Mouse (Mus musculus) MEL (cell line): ENCODE measurements around the gene Olfr1437.

Source experiments
- BHLHE40 ChIP-seq: IDR thresholded peaks from 2 replicates; pipeline ENCODE4 v1.6.1; 2012; ENCODE audit warnings: low read depth, mild to moderate bottlenecking, inconsistent platforms, low read length, improper control_type of control experiment, borderline replicate concordance
- CTCF ChIP-seq, 3 experiments: IDR thresholded peaks in 2 of 3; conservative IDR thresholded peaks in 1 of 3; 2 replicates each; pipeline ENCODE4 v1.5.1; 2011 to 2012; ENCODE audit warnings: low read length in 3 of 3, low read depth in 2 of 3, mild to moderate bottlenecking in 2 of 3, improper control_type of control experiment in 1 of 3, inconsistent platforms in 1 of 3, mixed read lengths in 1 of 3, moderate library complexity in 1 of 3; ENCODE audit not compliant: control insufficient read depth in 1 of 3, insufficient read depth in 1 of 3, poor library complexity in 1 of 3, severe bottlenecking in 1 of 3
- EP300 ChIP-seq, 2 experiments: IDR thresholded peaks; 2 replicates each; pipeline ENCODE4 v1.6.1; 2011; ENCODE audit warnings: improper control_type of control experiment in 2 of 2, low read length in 2 of 2, low read depth in 1 of 2, mild to moderate bottlenecking in 1 of 2
- MAFK ChIP-seq: IDR thresholded peaks from 2 replicates; pipeline ENCODE4 v1.6.1; 2011; ENCODE audit warnings: low read depth, mild to moderate bottlenecking, low read length, improper control_type of control experiment, borderline replicate concordance
- MAX ChIP-seq: IDR thresholded peaks from 2 replicates; pipeline ENCODE4 v1.6.1; 2011; ENCODE audit warnings: low read length, improper control_type of control experiment
- MAZ ChIP-seq: IDR thresholded peaks from 2 replicates; pipeline ENCODE4 v1.6.1; 2012; ENCODE audit warnings: low read depth, mild to moderate bottlenecking, inconsistent platforms, low read length, improper control_type of control experiment
- MXI1 ChIP-seq: IDR thresholded peaks from 2 replicates; pipeline ENCODE4 v1.6.1; 2011; ENCODE audit warnings: mild to moderate bottlenecking, low read depth, low read length, improper control_type of control experiment
- MYC ChIP-seq: IDR thresholded peaks from 2 replicates; pipeline ENCODE4 v1.6.1; 2011; ENCODE audit warnings: low read depth, mild to moderate bottlenecking, low read length, improper control_type of control experiment, moderate library complexity
- TAL1 ChIP-seq: IDR thresholded peaks from 2 replicates; pipeline ENCODE4 v1.6.1; 2012; ENCODE audit warnings: mild to moderate bottlenecking, inconsistent platforms, low read length, moderate library complexity, mixed read lengths
- UBTF ChIP-seq: IDR thresholded peaks from 2 replicates; pipeline ENCODE4 v1.6.1; 2012; ENCODE audit warnings: low read depth, mild to moderate bottlenecking, inconsistent platforms, low read length, improper control_type of control experiment, moderate library complexity, borderline replicate concordance; ENCODE audit not compliant: insufficient read depth
- USF1 ChIP-seq: IDR thresholded peaks from 2 replicates; pipeline ENCODE4 v1.6.1; 2014; ENCODE audit warnings: low read depth, mild to moderate bottlenecking, inconsistent platforms, low read length, improper control_type of control experiment, moderate library complexity

- no peak for TF ChIP-seq CTCF (IDR thresholded peaks at IDR 0.05 in 2 of 3, conservative IDR thresholded peaks at IDR 0.05 in 1 of 3; ENCODE audit: control insufficient read depth in 1 of 3, insufficient read depth in 1 of 3, low read depth in 2 of 3, low read length in 3 of 3, poor library complexity in 1 of 3, severe bottlenecking in 1 of 3)
- TF ChIP-seq TAL1 = no peak
- TF ChIP-seq MAFK = no peak
- no peak for TF ChIP-seq UBTF
- no peak for TF ChIP-seq BHLHE40
- no peak for TF ChIP-seq EP300 (IDR thresholded peaks at IDR 0.05; ENCODE audit: low read depth in 1 of 2, low read length in 2 of 2)
- TF ChIP-seq MAZ = no peak
- TF ChIP-seq MYC = no peak
- TF ChIP-seq MXI1 = no peak
- TF ChIP-seq MAX = no peak
- no peak for TF ChIP-seq USF1
Measured at GRCm38 (mm10) chr19:12373004-12373403, 48.1 kb upstream of the Olfr1437 start.
